Mouse (Mus musculus) embryonic facial prominence, embryonic 10.5 days (tissue): ENCODE results near the gene Herc4. TPM values are rescaled to one million over a fixed set of nuclear protein-coding genes. Genes with fewer than 3 reads are reported as not detected.

Experiments used
- polyA plus RNA-seq: library from polyadenylated mRNA; unstranded; fragments of >200 nt; fragmentation: Nextera tagmentation; extraction: Ambion mirVana; gene quantifications from 2 replicates; pipeline ENCODE4 v1.2.1, GENCODE M21; 2016

The Herc4 gene
- polyA plus RNA-seq, 1 experiment from 2014 or later: 46.1 TPM

Other genes with a start within 250 kb of the Herc4 start
- gene Hnrnph3, start 219.6 kb upstream of the Herc4 start, polyA plus RNA-seq: 179 and 180 TPM in 2 replicates
- gene Pbld2, start 219.5 kb upstream of the Herc4 start, polyA plus RNA-seq: 0.75 and 1.1 TPM in 2 replicates
- 2.0 and 2.3 TPM in 2 replicates for gene Pbld1, start 183.6 kb upstream of the Herc4 start, polyA plus RNA-seq
- gene Atoh7, start 144.2 kb upstream of the Herc4 start, polyA plus RNA-seq: 0.26 and 0.29 TPM in 2 replicates
- 0.04 TPM in 1 of 2 replicates, not detected in the other for gene Mypn, start 39.9 kb upstream of the Herc4 start, polyA plus RNA-seq
- gene Sirt1, start 137.9 kb downstream of the Herc4 start, polyA plus RNA-seq: 6.3 and 6.4 TPM in 2 replicates
- gene Dnajc12, start 138.6 kb downstream of the Herc4 start, polyA plus RNA-seq: 8.7 and 9.4 TPM in 2 replicates
- not detected in 2 replicates for gene Gm7075, start 178.0 kb downstream of the Herc4 start, polyA plus RNA-seq
- 0.10 and 0.22 TPM in 2 replicates for gene Ctnna3, start 186.3 kb downstream of the Herc4 start, polyA plus RNA-seq